Mouse (Mus musculus) testis, adult 2 months (tissue): ENCODE data around the gene Cyp2b13.

Source experiments
- CTCF ChIP-seq: fragments of 200-500 bp; IDR thresholded peaks from 2 replicates; pipeline ENCODE4 v1.5.1; 2012; ENCODE audit warnings: low read depth, mild to moderate bottlenecking, inconsistent platforms, low read length, moderate library complexity; ENCODE audit not compliant: control insufficient read depth, insufficient read depth, insufficient replicate concordance
- POLR2A ChIP-seq: fragments of 200-500 bp; IDR thresholded peaks from 2 replicates; pipeline ENCODE4 v1.6.1; 2012; ENCODE audit warnings: low read depth, mild to moderate bottlenecking, inconsistent platforms, low read length, moderate library complexity; ENCODE audit not compliant: control insufficient read depth

- no peak for TF ChIP-seq POLR2A
- no peak for TF ChIP-seq CTCF
These were observed 21.3 kb downstream of the Cyp2b13 start for GRCm38 (mm10) chr7:26082595-26082994.
